ENCODE assay signal across 9 mouse cellular contexts in genomic region chr4:63402558-63402957, GRCm38 (mm10). TPM values are rescaled to one million over a fixed set of nuclear protein-coding genes. Genes with fewer than 3 reads are reported as not detected.
DNase-seq lines count a peak whose midpoint lies in the region; ATAC-seq lines count a peak whose summit lies in the region.
"Had no signal": no experiment of that assay in that cellular context is flagged by ENCODE, and none has a peak within 500 bp of the region (broad histone marks: within the 10 kb centered on the region; RNA-seq: fewer than 3 reads in every experiment).

No protein-coding gene starts in this region.

- H3K27ac ChIP-seq in forebrain, embryonic 12.5 days, result peak overlapping the region; percentile 92
- H3K27ac ChIP-seq in limb, embryonic 12.5 days, result peak overlapping the region; percentile 92
- peak overlapping the region; percentile 69 for H3K27ac ChIP-seq in neural tube, embryonic 15.5 days (replicated peaks)

- no peaks in the 10 kb centered on the region for H3K9me3 ChIP-seq in forebrain, embryonic 12.5 days
- H3K9me3 ChIP-seq in limb, embryonic 12.5 days, result no peaks in the 10 kb centered on the region
- no peaks in the 10 kb centered on the region for H3K9me3 ChIP-seq in neural tube, embryonic 15.5 days (replicated peaks)

- WGBS in forebrain, embryonic 12.5 days, result 73% methylated on average over 6 of the region's 6 CpGs
- WGBS in limb, embryonic 12.5 days, result 64% methylated on average over 6 of the region's 6 CpGs
- 74% methylated on average over 6 of the region's 6 CpGs for WGBS in neural tube, embryonic 15.5 days

- peak overlapping the region; percentile 50 for H3K9ac ChIP-seq in forebrain, embryonic 12.5 days
- H3K9ac ChIP-seq in limb, embryonic 12.5 days (replicated peaks), result peak overlapping the region; percentile 56
- H3K9ac ChIP-seq in neural tube, embryonic 15.5 days (replicated peaks), result no peak overlapping the region

- ATAC-seq in forebrain, embryonic 12.5 days (ENCODE audit: low FRiP score), result peak; percentile 1; the same call in 1 of the 2 replicates
- ATAC-seq in limb, embryonic 12.5 days (ENCODE audit: insufficient number of reproducible peaks, insufficient read depth, low FRiP score, low TSS enrichment, low read depth), result no peak; the same call in 1 of the 2 replicates
- no peak for ATAC-seq in neural tube, embryonic 15.5 days (ENCODE audit: low FRiP score)

- H3K4me1 ChIP-seq in forebrain, embryonic 12.5 days, result peaks cover 64% of the 10 kb centered on the region
- peaks cover 76% of the 10 kb centered on the region for H3K4me1 ChIP-seq in limb, embryonic 12.5 days (replicated peaks)
- H3K4me1 ChIP-seq in neural tube, embryonic 15.5 days, result peaks cover 36% of the 10 kb centered on the region

- DNase-seq in lung, adult 18-20 months, result peak; percentile 57 to 63
- DNase-seq in lung, postnatal 10 days, result no peak
- no peak for DNase-seq in gastrocnemius, adult 8-10 months (ENCODE audit: low spot score in 2 of 2)
- no peak for DNase-seq in thymus, postnatal 25 days
- DNase-seq in retina, embryonic 14.5 days (ENCODE audit: low spot score), result no peak

- peak overlapping the region; percentile 49 for H3K4me2 ChIP-seq in forebrain, embryonic 12.5 days
- peak overlapping the region; percentile 64 for H3K4me2 ChIP-seq in limb, embryonic 12.5 days
- peak overlapping the region; percentile 35 for H3K4me2 ChIP-seq in neural tube, embryonic 15.5 days

- H3K27me3 ChIP-seq in forebrain, embryonic 12.5 days, result no peaks in the 10 kb centered on the region
- no peaks in the 10 kb centered on the region for H3K27me3 ChIP-seq in limb, embryonic 12.5 days
- H3K27me3 ChIP-seq in neural tube, embryonic 15.5 days (replicated peaks), result no peaks in the 10 kb centered on the region

- H3K4me3 ChIP-seq in forebrain, embryonic 12.5 days (replicated peaks), result peak overlapping the region; percentile 27
- H3K4me3 ChIP-seq in limb, embryonic 12.5 days (replicated peaks), result peak overlapping the region; percentile 37
- H3K4me3 ChIP-seq in neural tube, embryonic 15.5 days (replicated peaks), result peak overlapping the region; percentile 17; the same call in 1 of the 2 replicates

- H3K36me3 ChIP-seq in forebrain, embryonic 12.5 days (replicated peaks), result peaks cover 5% of the 10 kb centered on the region
- H3K36me3 ChIP-seq in limb, embryonic 12.5 days, result peaks cover 3% of the 10 kb centered on the region
- H3K36me3 ChIP-seq in neural tube, embryonic 15.5 days, result no peaks in the 10 kb centered on the region

RNA-seq across cellular contexts. Expression of gene Akna, which starts 0.6 kb away (rescaled TPM):
- 24.6 and 29.3 TPM in 2 replicates for polyA plus RNA-seq in forebrain, embryonic 12.5 days (2016; fragmentation: Nextera tagmentation; extraction: Ambion mirVana)
- polyA plus RNA-seq in limb, embryonic 12.5 days (2016; fragmentation: Nextera tagmentation; extraction: Ambion mirVana), result 10.0 and 11.3 TPM in 2 replicates
- 3.1 and 7.3 TPM in 2 replicates for polyA plus RNA-seq in neural tube, embryonic 15.5 days (2015; fragmentation: Nextera tagmentation; extraction: Ambion mirVana)
- total RNA-seq in gastrocnemius, adult 8-10 months (2022), result 1 to 10 TPM in 2 of 4 experiments, under 1 TPM in 2; 0.68 to 1.4 (median 0.96) TPM

RNA-seq across cellular contexts. Expression of gene Orm2, which starts 40.3 kb away (rescaled TPM):
- not detected in 2 replicates for polyA plus RNA-seq in forebrain, embryonic 12.5 days (2016; fragmentation: Nextera tagmentation; extraction: Ambion mirVana)
- polyA plus RNA-seq in limb, embryonic 12.5 days (2016; fragmentation: Nextera tagmentation; extraction: Ambion mirVana), result not detected in 2 replicates
- polyA plus RNA-seq in neural tube, embryonic 15.5 days (2015; fragmentation: Nextera tagmentation; extraction: Ambion mirVana), result not detected in 2 replicates
- 1 to 10 TPM in 1 of 4 experiments, not detected in 3; 1.3 TPM for total RNA-seq in gastrocnemius, adult 8-10 months (2022)
- total RNA-seq: neutrophil, adult 5-6 weeks had no signal

RNA-seq across cellular contexts. Expression of gene Orm3, which starts 46.6 kb away (rescaled TPM):
- not detected in 2 replicates for polyA plus RNA-seq in forebrain, embryonic 12.5 days (2016; fragmentation: Nextera tagmentation; extraction: Ambion mirVana)
- polyA plus RNA-seq in limb, embryonic 12.5 days (2016; fragmentation: Nextera tagmentation; extraction: Ambion mirVana), result not detected in 2 replicates
- not detected in 2 replicates for polyA plus RNA-seq in neural tube, embryonic 15.5 days (2015; fragmentation: Nextera tagmentation; extraction: Ambion mirVana)
- not detected for total RNA-seq in gastrocnemius, adult 8-10 months (2022)
- total RNA-seq: neutrophil, adult 5-6 weeks had no signal

RNA-seq across cellular contexts. Expression of gene Orm1, which starts 58.2 kb away (rescaled TPM):
- polyA plus RNA-seq in forebrain, embryonic 12.5 days (2016; fragmentation: Nextera tagmentation; extraction: Ambion mirVana), result not detected in 2 replicates
- not detected in 2 replicates for polyA plus RNA-seq in limb, embryonic 12.5 days (2016; fragmentation: Nextera tagmentation; extraction: Ambion mirVana)
- polyA plus RNA-seq in neural tube, embryonic 15.5 days (2015; fragmentation: Nextera tagmentation; extraction: Ambion mirVana), result not detected in 2 replicates
- total RNA-seq in gastrocnemius, adult 8-10 months (2022), result 1 to 10 TPM in 3 of 4 experiments, not detected in 1; 1.8 to 4.2 (median 2.1) TPM
- total RNA-seq: neutrophil, adult 5-6 weeks had no signal

Comparison
In these comparisons a context has a peak if more than half of its experiments do, and no peak if none do; other contexts are left out.
1. DNase-seq: peak in lung, adult 18-20 months (2 of 2); none in lung, postnatal 10 days (single experiment), gastrocnemius, adult 8-10 months (0 of 2), thymus, postnatal 25 days (single experiment) and retina, embryonic 14.5 days (single experiment).
2. Peak in every context shown above with its lines, with median percentiles within 50 percentile points of each other: H3K27ac ChIP-seq, H3K4me2 ChIP-seq and H3K4me3 ChIP-seq.